10 mouse cellular contexts compared by ENCODE assay signal in the genomic region with DNA sequence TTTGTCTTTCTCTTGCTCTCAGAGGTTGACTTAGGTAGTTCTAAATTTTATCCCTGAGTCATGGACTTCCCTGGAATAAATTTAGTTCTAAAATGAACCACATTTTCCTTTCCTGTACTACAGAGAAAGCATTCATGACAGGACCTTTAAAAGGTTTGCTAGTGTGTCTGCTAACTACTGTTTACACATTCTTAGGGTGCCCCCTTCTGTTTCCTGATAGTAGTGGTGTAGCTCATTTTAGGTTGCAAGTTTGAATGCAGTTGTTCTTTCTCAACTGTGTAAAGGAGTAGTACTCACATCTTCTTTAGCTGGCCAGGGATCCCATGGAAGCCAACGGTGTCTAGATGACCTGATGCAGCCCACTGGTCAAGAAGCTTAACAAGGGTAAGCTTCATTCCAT.
DNase-seq lines count a peak whose midpoint lies in the region; ATAC-seq and TF ChIP-seq lines count a peak whose summit lies in the region.
"Had no signal": no experiment of that assay in that cellular context is flagged by ENCODE, and none has a peak within 500 bp of the region (broad histone marks: within the 10 kb centered on the region; RNA-seq: fewer than 3 reads in every experiment).

No protein-coding gene starts in this region.

- 57% methylated on average over 1 of the region's 1 CpGs for WGBS in hindbrain, embryonic 13.5 days
- 48% methylated on average over 1 of the region's 1 CpGs for WGBS in hindbrain, embryonic 12.5 days
- 29% methylated on average over 1 of the region's 1 CpGs for WGBS in cerebellum, adult 2 months

- no peaks in the 10 kb centered on the region for H3K36me3 ChIP-seq in hindbrain, embryonic 13.5 days
- no peaks in the 10 kb centered on the region for H3K36me3 ChIP-seq in hindbrain, embryonic 12.5 days
- no peaks in the 10 kb centered on the region for H3K36me3 ChIP-seq in E14TG2a.4 (ENCODE audit: insufficient read depth, low read length)
- H3K36me3 ChIP-seq: heart, embryonic 15.5 days had no signal

- H3K4me2 ChIP-seq in hindbrain, embryonic 13.5 days = no peak overlapping the region
- no peak overlapping the region for H3K4me2 ChIP-seq in hindbrain, embryonic 12.5 days (replicated peaks)
- H3K4me2 ChIP-seq: heart, embryonic 15.5 days had no signal

- no peaks in the 10 kb centered on the region for H3K4me1 ChIP-seq in hindbrain, embryonic 13.5 days (replicated peaks)
- no peaks in the 10 kb centered on the region for H3K4me1 ChIP-seq in hindbrain, embryonic 12.5 days
- H3K4me1 ChIP-seq in E14TG2a.4 (replicated peaks; ENCODE audit: low read depth, low read length) = no peaks in the 10 kb centered on the region
- H3K4me1 ChIP-seq in cerebellum, adult 2 months (ENCODE audit: control insufficient read depth, insufficient read depth, low read length) = no peaks in the 10 kb centered on the region
- H3K4me1 ChIP-seq: heart, embryonic 15.5 days; megakaryocyte, embryonic 14.5 days had no signal

- TF ChIP-seq CTCF in E14TG2a.4 (conservative IDR thresholded peaks at IDR 0.05; ENCODE audit: low read length) = peak; percentile 24
- TF ChIP-seq CTCF in cerebellum, adult 2 months (IDR thresholded peaks at IDR 0.05; ENCODE audit: borderline replicate concordance, insufficient read depth, low read depth, low read length) = peak; percentile 21; the same call in 1 of the 2 replicates

- peak in 1 of 2 experiments; percentile 26 for DNase-seq in cerebellum, adult 2 months
- peak; percentile 6 for DNase-seq in hindlimb bud, embryonic 11.5 days (ENCODE audit: extremely low spot score, low read depth, low spot score)
- DNase-seq in retina, postnatal 1 day = peak; percentile 70
- DNase-seq in ovary, postnatal 36 days (ENCODE audit: low spot score) = no peak
- no peak for DNase-seq in thymus, postnatal 14 days

- H3K4me3 ChIP-seq in hindbrain, embryonic 13.5 days = no peak overlapping the region
- no peak overlapping the region for H3K4me3 ChIP-seq in hindbrain, embryonic 12.5 days
- H3K4me3 ChIP-seq in E14TG2a.4 (replicated peaks; ENCODE audit: low read length) = no peak overlapping the region
- no peak overlapping the region for H3K4me3 ChIP-seq in cerebellum, adult 2 months (replicated peaks; ENCODE audit: insufficient read depth, low read depth, low read length)
- H3K4me3 ChIP-seq: heart, embryonic 15.5 days; megakaryocyte, embryonic 14.5 days had no signal

- no peak for TF ChIP-seq POLR2A in cerebellum, adult 2 months (IDR thresholded peaks at IDR 0.05; ENCODE audit: borderline replicate concordance, insufficient read depth, low read length)

- H3K9me3 ChIP-seq in hindbrain, embryonic 13.5 days = no peaks in the 10 kb centered on the region
- H3K9me3 ChIP-seq in hindbrain, embryonic 12.5 days (replicated peaks) = no peaks in the 10 kb centered on the region
- no peaks in the 10 kb centered on the region for H3K9me3 ChIP-seq in E14TG2a.4 (ENCODE audit: low read length)
- H3K9me3 ChIP-seq: heart, embryonic 15.5 days; megakaryocyte, embryonic 14.5 days had no signal

- no peak overlapping the region for H3K9ac ChIP-seq in hindbrain, embryonic 13.5 days
- H3K9ac ChIP-seq in hindbrain, embryonic 12.5 days = no peak overlapping the region
- H3K9ac ChIP-seq: heart, embryonic 15.5 days had no signal

- H3K27ac ChIP-seq in hindbrain, embryonic 13.5 days = no peak overlapping the region
- H3K27ac ChIP-seq in hindbrain, embryonic 12.5 days = no peak overlapping the region
- H3K27ac ChIP-seq in cerebellum, adult 2 months (ENCODE audit: insufficient read depth, low read length) = no peak overlapping the region
- H3K27ac ChIP-seq: heart, embryonic 15.5 days had no signal

- H3K27me3 ChIP-seq in hindbrain, embryonic 13.5 days = no peaks in the 10 kb centered on the region
- H3K27me3 ChIP-seq in hindbrain, embryonic 12.5 days = no peaks in the 10 kb centered on the region
- H3K27me3 ChIP-seq in E14TG2a.4 (ENCODE audit: insufficient read depth, low read length) = no peaks in the 10 kb centered on the region
- H3K27me3 ChIP-seq in cerebellum, adult 2 months (ENCODE audit: control insufficient read depth, insufficient read depth, low read length) = no peaks in the 10 kb centered on the region
- H3K27me3 ChIP-seq: heart, embryonic 15.5 days; megakaryocyte, embryonic 14.5 days had no signal

- ATAC-seq in hindbrain, embryonic 13.5 days (ENCODE audit: low FRiP score) = peak; percentile 76
- ATAC-seq in hindbrain, embryonic 12.5 days (ENCODE audit: low FRiP score) = no peak; the same call in 1 of the 2 replicates

Comparison
In these comparisons a context has a peak if more than half of its experiments do, and no peak if none do; other contexts are left out.
1. DNase-seq: peak in hindlimb bud, embryonic 11.5 days (single experiment) and retina, postnatal 1 day (single experiment); none in ovary, postnatal 36 days (single experiment) and thymus, postnatal 14 days (single experiment).